Mouse (Mus musculus) spleen, postnatal 4 days (tissue): ENCODE data around the gene Nat8f1.
"Not testable (repeated sequence)": the region's sequence is repeated elsewhere in the genome, so short reads cannot be mapped to it uniquely, and the experiment has no call there.

Source experiments
- DNase-seq, 2 experiments: peaks; one replicate each; pipeline ENCODE4 v3.0.0; 2022; ENCODE audit warnings: low spot score in 2 of 2

Gene Nat8f1

GRCm38 (mm10) chr6:85915539-85916513 lies at the start of gene Nat8f1:
Gene Nat8f1, minus strand, starts transcription at chr6:85915687.
- peak; percentile 83 to 90 for DNase-seq

- peak; percentile 93 to 97 for DNase-seq
Measured at GRCm38 (mm10) chr6:85961101-85962091, 45.9 kb upstream of the Nat8f1 start, which contains the start of gene Dusp11. Gene Dusp11, minus strand, starts transcription at chr6:85961667.

GRCm38 (mm10) chr6:85957581-85957980 lies 42.1 kb upstream of the Nat8f1 start:
- no peak for DNase-seq

- no peak for DNase-seq
Measured at GRCm38 (mm10) chr6:85948549-85948948, 33.1 kb upstream of the Nat8f1 start.

GRCm38 (mm10) chr6:85942469-85942868 lies 27.0 kb upstream of the Nat8f1 start:
- no peak for DNase-seq

- DNase-seq, result no peak
Measured at GRCm38 (mm10) chr6:85938701-85939100, 23.2 kb upstream of the Nat8f1 start.

- peak; percentile 86 to 93 for DNase-seq
Measured at GRCm38 (mm10) chr6:85936508-85937465, 21.3 kb upstream of the Nat8f1 start.

- DNase-seq, result no peak
Measured at GRCm38 (mm10) chr6:85935646-85936045, 20.2 kb upstream of the Nat8f1 start.

GRCm38 (mm10) chr6:85934047-85934446 lies 18.6 kb upstream of the Nat8f1 start:
- no peak for DNase-seq

- DNase-seq, result no peak
Measured at GRCm38 (mm10) chr6:85929312-85929711, 13.8 kb upstream of the Nat8f1 start.

GRCm38 (mm10) chr6:85927476-85928464 lies 12.3 kb upstream of the Nat8f1 start:
- DNase-seq, result no peak

GRCm38 (mm10) chr6:85926709-85927108 lies 11.2 kb upstream of the Nat8f1 start:
- DNase-seq, result no peak

- DNase-seq, result no peak
Measured at GRCm38 (mm10) chr6:85923643-85924042, 8.2 kb upstream of the Nat8f1 start.

- DNase-seq, result no peak
Measured at GRCm38 (mm10) chr6:85919401-85919800, 3.9 kb upstream of the Nat8f1 start.

- DNase-seq, result not testable (repeated sequence)
Measured at GRCm38 (mm10) chr6:85918341-85918740, 2.9 kb upstream of the Nat8f1 start.

GRCm38 (mm10) chr6:85916596-85916995 lies 1.1 kb upstream of the Nat8f1 start:
- DNase-seq, result no peak

GRCm38 (mm10) chr6:85915141-85915538 lies 347 bp downstream of the Nat8f1 start:
- DNase-seq, result no peak

GRCm38 (mm10) chr6:85911587-85911986 lies 3.9 kb downstream of the Nat8f1 start, which contains the start of gene Tprkb:
Gene Tprkb, plus strand, starts transcription at chr6:85911865.
- DNase-seq, result no peak

GRCm38 (mm10) chr6:85909704-85910103 lies 5.8 kb downstream of the Nat8f1 start:
- DNase-seq, result no peak
